In genomic region chr3:153741800-153742199, GRCm38 (mm10) we compare ENCODE assay signal across 25 mouse cellular contexts. TPM values are rescaled to one million over a fixed set of nuclear protein-coding genes. Genes with fewer than 3 reads are reported as not detected.
A peak's percentile ranks its signal among the peaks of the same experiment; 100 is the strongest.
DNase-seq lines count a peak whose midpoint lies in the region; ATAC-seq lines count a peak whose summit lies in the region.
"Had no signal": no experiment of that assay in that cellular context is flagged by ENCODE, and none has a peak within 500 bp of the region (broad histone marks: within the 10 kb centered on the region; RNA-seq: fewer than 3 reads in every experiment).

No protein-coding gene starts in this region.

- intact Hi-C loops in heart, postnatal 10 days (cut with DNase I): no loop called here

- WGBS in liver, embryonic 12.5 days (ENCODE audit: insufficient replicate concordance): 66% methylated on average over 7 of the region's 7 CpGs
- 79% methylated on average over 7 of the region's 7 CpGs for WGBS in liver, embryonic 11.5 days
- WGBS in hindbrain, embryonic 10.5 days: 87% methylated on average over 7 of the region's 7 CpGs

- H3K4me3 ChIP-seq in liver, embryonic 12.5 days: no peak overlapping the region
- no peak overlapping the region for H3K4me3 ChIP-seq in liver, embryonic 11.5 days (ENCODE audit: low read depth, low read length)
- no peak overlapping the region for H3K4me3 ChIP-seq in hindbrain, embryonic 10.5 days
- H3K4me3 ChIP-seq: embryonic facial prominence, embryonic 10.5 days; embryonic facial prominence, embryonic 13.5 days; erythroblast, embryonic 14.5 days; forebrain, embryonic 12.5 days; forebrain, embryonic 15.5 days; gastrocnemius, adult 2 months; heart, embryonic 10.5 days had no signal

- H3K27me3 ChIP-seq in liver, embryonic 12.5 days (replicated peaks): peaks cover 9% of the 10 kb centered on the region; the same call in 1 of the 2 replicates
- no peaks in the 10 kb centered on the region for H3K27me3 ChIP-seq in liver, embryonic 11.5 days (replicated peaks; ENCODE audit: control insufficient read depth, insufficient read depth, low read length)
- peaks cover 7% of the 10 kb centered on the region; the same call in 1 of the 2 replicates for H3K27me3 ChIP-seq in hindbrain, embryonic 10.5 days (ENCODE audit: insufficient read depth, poor library complexity, severe bottlenecking)
- H3K27me3 ChIP-seq: embryonic facial prominence, embryonic 13.5 days; forebrain, embryonic 15.5 days had no signal

- peak; percentile 77 for ATAC-seq in liver, embryonic 12.5 days
- ATAC-seq in liver, embryonic 11.5 days (replicated peaks; ENCODE audit: low FRiP score): no peak; the same call in 1 of the 2 replicates
- 0 out of 2 replicates have a peak, but pooled peaks have one; percentile 22 for ATAC-seq in megakaryocyte progenitor cell, adult 5-6 weeks (replicated peaks; ENCODE audit: poor library complexity)
- ATAC-seq: activated CD4-positive, CD25-positive, alpha-beta regulatory T cell, adult 4 months; forebrain, embryonic 15.5 days had no signal

- no peak overlapping the region for H3K4me2 ChIP-seq in liver, embryonic 12.5 days
- no peak overlapping the region for H3K4me2 ChIP-seq in liver, embryonic 11.5 days
- H3K4me2 ChIP-seq: embryonic facial prominence, embryonic 13.5 days; forebrain, embryonic 12.5 days; forebrain, embryonic 15.5 days; hindbrain, embryonic 14.5 days had no signal

- no peaks in the 10 kb centered on the region for H3K9me3 ChIP-seq in liver, embryonic 12.5 days (replicated peaks)
- H3K9me3 ChIP-seq in liver, embryonic 11.5 days (ENCODE audit: control insufficient read depth, low read length): no peaks in the 10 kb centered on the region
- no peaks in the 10 kb centered on the region for H3K9me3 ChIP-seq in hindbrain, embryonic 10.5 days
- H3K9me3 ChIP-seq: embryonic facial prominence, embryonic 10.5 days; embryonic facial prominence, embryonic 13.5 days; forebrain, embryonic 12.5 days; forebrain, embryonic 15.5 days; heart, embryonic 10.5 days had no signal

- DNase-seq in heart, adult 11 months: peak; percentile 15
- no peak for DNase-seq in heart, postnatal 10 days
- no peak for DNase-seq in liver, embryonic 11.5 days (ENCODE audit: low spot score)
- no peak for DNase-seq in hindbrain, embryonic 10.5 days (ENCODE audit: low spot score)
- DNase-seq: adrenal gland, adult 8-10 months; adrenal gland, postnatal 25 days; cerebellum, adult 11-12 months; cerebellum, adult 8-10 months; cerebellum, postnatal 10 days; cerebellum, postnatal 36 days; embryo, embryonic 11 days; gastrocnemius, adult 2 months; gastrocnemius, postnatal 14 days; heart, adult 18-20 months; heart, postnatal 36 days had no signal

- H3K4me1 ChIP-seq in liver, embryonic 12.5 days: peaks cover 32% of the 10 kb centered on the region
- H3K4me1 ChIP-seq in liver, embryonic 11.5 days (replicated peaks; ENCODE audit: control insufficient read depth, insufficient read depth, low read length): peaks cover 3% of the 10 kb centered on the region; the same call in 1 of the 2 replicates
- peaks cover 23% of the 10 kb centered on the region for H3K4me1 ChIP-seq in hindbrain, embryonic 10.5 days (replicated peaks)

- no peak overlapping the region for H3K9ac ChIP-seq in liver, embryonic 12.5 days
- no peak overlapping the region for H3K9ac ChIP-seq in liver, embryonic 11.5 days (ENCODE audit: low read depth, low read length)
- H3K9ac ChIP-seq: embryonic facial prominence, embryonic 13.5 days; forebrain, embryonic 12.5 days; forebrain, embryonic 15.5 days; hindbrain, embryonic 14.5 days had no signal

- no peaks in the 10 kb centered on the region for H3K36me3 ChIP-seq in liver, embryonic 12.5 days
- no peaks in the 10 kb centered on the region for H3K36me3 ChIP-seq in liver, embryonic 11.5 days (ENCODE audit: control insufficient read depth, insufficient read depth, low read length)
- H3K36me3 ChIP-seq in hindbrain, embryonic 10.5 days: no peaks in the 10 kb centered on the region
- H3K36me3 ChIP-seq: embryonic facial prominence, embryonic 10.5 days; embryonic facial prominence, embryonic 13.5 days; forebrain, embryonic 12.5 days; forebrain, embryonic 15.5 days; heart, embryonic 10.5 days had no signal

- H3K27ac ChIP-seq in liver, embryonic 12.5 days: no peak overlapping the region; the same call in 1 of the 2 replicates
- H3K27ac ChIP-seq in liver, embryonic 11.5 days (ENCODE audit: low read depth, low read length): no peak overlapping the region
- H3K27ac ChIP-seq in hindbrain, embryonic 10.5 days: no peak overlapping the region
- H3K27ac ChIP-seq: embryonic facial prominence, embryonic 10.5 days; embryonic facial prominence, embryonic 13.5 days; forebrain, embryonic 12.5 days; forebrain, embryonic 15.5 days; gastrocnemius, adult 2 months; heart, embryonic 10.5 days; hindbrain, embryonic 14.5 days had no signal

RNA-seq across cellular contexts. Expression of gene St6galnac3, which starts 16.8 kb away (rescaled TPM):
- 10 to 100 TPM in 1 of 2 experiments, 1 to 10 TPM in 1; 8.5 to 14.8 TPM for total RNA-seq in heart, postnatal 10 days (2021)
- 12.9 and 13.6 TPM in 2 replicates for polyA plus RNA-seq in liver, embryonic 12.5 days (2016; fragmentation: Nextera tagmentation; extraction: Ambion mirVana)
- 21.8 and 27.2 TPM in 2 replicates for polyA plus RNA-seq in liver, embryonic 11.5 days (2014; fragmentation: Nextera tagmentation; extraction: Ambion mirVana)
- total RNA-seq in megakaryocyte progenitor cell, adult 5-6 weeks (2015): 1.1 and 4.0 TPM in 2 replicates
- 1.2 and 1.6 TPM in 2 replicates for total RNA-seq in megakaryocyte progenitor cell, adult 5-6 weeks (2017)
- polyA plus RNA-seq in hindbrain, embryonic 10.5 days (2016; fragmentation: Nextera tagmentation; extraction: Ambion mirVana): 32.4 and 37.8 TPM in 2 replicates
